Mouse (Mus musculus): ENCODE data around the gene Cenpf.
A peak's percentile ranks its signal among the peaks of the same experiment; 100 is the strongest.

Cenpf gene

GRCm38 (mm10) chr1:189627976-189628768, 59.7 kb downstream of the Cenpf start:
- peak; percentile 51 to 76 for DNase-seq

GRCm38 (mm10) chr1:189624756-189625155, 63.1 kb downstream of the Cenpf start:
- DNase-seq = peak in 1 of 2 experiments; percentile 22

GRCm38 (mm10) chr1:189618970-189619740, 68.7 kb downstream of the Cenpf start:
- DNase-seq = no peak

GRCm38 (mm10) chr1:189617381-189617780, 70.5 kb downstream of the Cenpf start:
- DNase-seq = no peak

GRCm38 (mm10) chr1:189615246-189615645, 72.6 kb downstream of the Cenpf start:
- no peak for DNase-seq

- no peak for DNase-seq
Measured at GRCm38 (mm10) chr1:189613076-189613475, 74.8 kb downstream of the Cenpf start.

GRCm38 (mm10) chr1:189611775-189612174, 76.1 kb downstream of the Cenpf start:
- no peak for DNase-seq

GRCm38 (mm10) chr1:189608640-189609039, 79.2 kb downstream of the Cenpf start:
- DNase-seq = no peak

- DNase-seq = no peak
Measured at GRCm38 (mm10) chr1:189608039-189608438, 79.8 kb downstream of the Cenpf start.

- DNase-seq = no peak
Measured at GRCm38 (mm10) chr1:189605598-189606126, 82.2 kb downstream of the Cenpf start.

- no peak for DNase-seq
Measured at GRCm38 (mm10) chr1:189597096-189597495, 90.8 kb downstream of the Cenpf start.
